Mouse (Mus musculus): ENCODE data around the gene Gm37240. TPM values are rescaled to one million over a fixed set of nuclear protein-coding genes. Genes with fewer than 3 reads are reported as not detected.

Gm37240 gene
- polyA plus RNA-seq, 1 experiment from 2014 or later = 10.8 TPM

GRCm38 (mm10) chr3:85314961-85315360 is 572.4 kb downstream of the Gm37240 start:
- H3K27me3 ChIP-seq = no peaks in the 10 kb centered on the region
- DNase-seq (ENCODE audit: low read depth, low spot score) (no peak), ATAC-seq (no peak)
- POLR2A ChIA-PET = no interaction called here
- TF ChIP-seq CTCF (IDR thresholded peaks at IDR 0.05) = no peak
- in situ Hi-C loops (cut with MboI; ENCODE audit: low pct_unique_long_range_greater_than_20kb) = no loop called here
- CTCF ChIA-PET = no interaction called here

- DNase-seq (ENCODE audit: low read depth, low spot score) (no peak), ATAC-seq (no peak)
- CTCF ChIA-PET = interaction anchor here (1.4 kb wide), 1 partner anchor 18 kb away, joined by 3 read pairs; no protein-coding TSS in a partner anchor
- POLR2A ChIA-PET = interaction anchor here (0.7 kb wide), 1 partner anchor 17 kb away, joined by 6 read pairs; no protein-coding TSS in a partner anchor
- no peak for TF ChIP-seq CTCF (IDR thresholded peaks at IDR 0.05)
- no peaks in the 10 kb centered on the region for H3K27me3 ChIP-seq
- in situ Hi-C loops (cut with MboI; ENCODE audit: low pct_unique_long_range_greater_than_20kb) = no loop called here
Observed at GRCm38 (mm10) chr3:85313646-85314255, 573.6 kb downstream of the Gm37240 start.

GRCm38 (mm10) chr3:85311176-85311575 is 576.1 kb downstream of the Gm37240 start:
- POLR2A ChIA-PET = interaction anchor here (0.6 kb wide), 1 partner anchor 124 kb away, joined by 3 read pairs; no protein-coding TSS in a partner anchor
- TF ChIP-seq CTCF (IDR thresholded peaks at IDR 0.05) = no peak
- in situ Hi-C loops (cut with MboI; ENCODE audit: low pct_unique_long_range_greater_than_20kb) = no loop called here
- ATAC-seq (no peak), DNase-seq (ENCODE audit: low read depth, low spot score) (no peak)
- CTCF ChIA-PET = interaction anchor here (1.5 kb wide), 1 partner anchor 14 kb away, joined by 3 read pairs; no protein-coding TSS in a partner anchor
- no peaks in the 10 kb centered on the region for H3K27me3 ChIP-seq

GRCm38 (mm10) chr3:85310401-85310989 is 576.8 kb downstream of the Gm37240 start:
- no peak for ATAC-seq
- ChIA-PET CTCF (interaction anchor here (1.5 kb wide), 1 partner anchor 13 kb away, joined by 3 read pairs; no protein-coding TSS in a partner anchor), POLR2A (interaction anchor here (0.6 kb wide), 1 partner anchor 124 kb away, joined by 3 read pairs; no protein-coding TSS in a partner anchor)
- TF ChIP-seq CTCF (IDR thresholded peaks at IDR 0.05) = no peak
- no peaks in the 10 kb centered on the region for H3K27me3 ChIP-seq
- no peak for DNase-seq (ENCODE audit: low read depth, low spot score)
- in situ Hi-C loops (cut with MboI; ENCODE audit: low pct_unique_long_range_greater_than_20kb) = no loop called here

- ChIA-PET POLR2A (interaction anchor here (0.8 kb wide), 1 partner anchor 9 kb away, joined by 3 read pairs; no protein-coding TSS in a partner anchor), CTCF (interaction anchor here (0.9 kb wide), 1 partner anchor 9 kb away, joined by 3 read pairs; no protein-coding TSS in a partner anchor)
- no peak for DNase-seq (ENCODE audit: low read depth, low spot score)
- in situ Hi-C loops (cut with MboI; ENCODE audit: low pct_unique_long_range_greater_than_20kb) = no loop called here
- no peaks in the 10 kb centered on the region for H3K27me3 ChIP-seq
- TF ChIP-seq CTCF (IDR thresholded peaks at IDR 0.05) = no peak
- no peak for ATAC-seq
Observed at GRCm38 (mm10) chr3:85309168-85309567, 578.1 kb downstream of the Gm37240 start.

- ChIA-PET CTCF (interaction anchor here (0.9 kb wide), 1 partner anchor 9 kb away, joined by 3 read pairs; no protein-coding TSS in a partner anchor), POLR2A (no interaction called here)
- in situ Hi-C loops (cut with MboI; ENCODE audit: low pct_unique_long_range_greater_than_20kb) = no loop called here
Observed at GRCm38 (mm10) chr3:85308706-85309105, 578.6 kb downstream of the Gm37240 start.

GRCm38 (mm10) chr3:85301851-85302250 is 585.5 kb downstream of the Gm37240 start:
- TF ChIP-seq CTCF (IDR thresholded peaks at IDR 0.05) = no peak
- peaks cover 8% of the 10 kb centered on the region for H3K27me3 ChIP-seq
- CTCF ChIA-PET = no interaction called here
- ATAC-seq = no peak
- DNase-seq (ENCODE audit: low read depth, low spot score) = no peak
- in situ Hi-C loops (cut with MboI; ENCODE audit: low pct_unique_long_range_greater_than_20kb) = no loop called here
- POLR2A ChIA-PET = interaction anchor here (0.6 kb wide), 1 partner anchor 164 kb away, joined by 3 read pairs; no protein-coding TSS in a partner anchor

More at GRCm38 (mm10) chr3:85308706-85309105, 578.6 kb downstream of the Gm37240 start:
- no peak for ATAC-seq
- no peaks in the 10 kb centered on the region for H3K27me3 ChIP-seq
- TF ChIP-seq CTCF (IDR thresholded peaks at IDR 0.05) = no peak
- DNase-seq (ENCODE audit: low read depth, low spot score) = no peak

GRCm38 (mm10) chr3:85301336-85301735 is 586.0 kb downstream of the Gm37240 start:
- ATAC-seq (no peak), DNase-seq (ENCODE audit: low read depth, low spot score) (no peak)
- POLR2A ChIA-PET = no interaction called here
- in situ Hi-C loops (cut with MboI; ENCODE audit: low pct_unique_long_range_greater_than_20kb) = no loop called here
- TF ChIP-seq CTCF (IDR thresholded peaks at IDR 0.05) = no peak
- CTCF ChIA-PET = no interaction called here
- peaks cover 9% of the 10 kb centered on the region for H3K27me3 ChIP-seq

- ChIA-PET POLR2A (interaction anchor here (0.9 kb wide), 1 partner anchor 9 kb away, joined by 3 read pairs; no protein-coding TSS in a partner anchor), CTCF (interaction anchor here (1.0 to 2.0 kb wide), 2 partner anchors 9 to 14 kb away, joined by 3 to 7 read pairs; no protein-coding TSS in a partner anchor)
- ATAC-seq (no peak), DNase-seq (ENCODE audit: low read depth, low spot score) (no peak)
- H3K27me3 ChIP-seq = peaks cover 9% of the 10 kb centered on the region
- in situ Hi-C loops (cut with MboI; ENCODE audit: low pct_unique_long_range_greater_than_20kb) = no loop called here
- no peak for TF ChIP-seq CTCF (IDR thresholded peaks at IDR 0.05)
Observed at GRCm38 (mm10) chr3:85299649-85300550, 587.4 kb downstream of the Gm37240 start.

GRCm38 (mm10) chr3:85295229-85295628 is 592.1 kb downstream of the Gm37240 start:
- TF ChIP-seq CTCF (IDR thresholded peaks at IDR 0.05) = no peak
- POLR2A ChIA-PET = no interaction called here
- CTCF ChIA-PET = interaction anchor here (1.1 to 1.7 kb wide), 3 partner anchors 9 to 18 kb away, joined by 3 to 4 read pairs (median 3); no protein-coding TSS in a partner anchor
- peak; percentile 51 for ATAC-seq
- DNase-seq (ENCODE audit: low read depth, low spot score) = peak; percentile 35
- H3K27me3 ChIP-seq = peaks cover 12% of the 10 kb centered on the region
- in situ Hi-C loops (cut with MboI; ENCODE audit: low pct_unique_long_range_greater_than_20kb) = no loop called here

Measured in Patski (cell line).